Comparison of ENCODE assay signal across 8 mouse cellular contexts in the genomic region with DNA sequence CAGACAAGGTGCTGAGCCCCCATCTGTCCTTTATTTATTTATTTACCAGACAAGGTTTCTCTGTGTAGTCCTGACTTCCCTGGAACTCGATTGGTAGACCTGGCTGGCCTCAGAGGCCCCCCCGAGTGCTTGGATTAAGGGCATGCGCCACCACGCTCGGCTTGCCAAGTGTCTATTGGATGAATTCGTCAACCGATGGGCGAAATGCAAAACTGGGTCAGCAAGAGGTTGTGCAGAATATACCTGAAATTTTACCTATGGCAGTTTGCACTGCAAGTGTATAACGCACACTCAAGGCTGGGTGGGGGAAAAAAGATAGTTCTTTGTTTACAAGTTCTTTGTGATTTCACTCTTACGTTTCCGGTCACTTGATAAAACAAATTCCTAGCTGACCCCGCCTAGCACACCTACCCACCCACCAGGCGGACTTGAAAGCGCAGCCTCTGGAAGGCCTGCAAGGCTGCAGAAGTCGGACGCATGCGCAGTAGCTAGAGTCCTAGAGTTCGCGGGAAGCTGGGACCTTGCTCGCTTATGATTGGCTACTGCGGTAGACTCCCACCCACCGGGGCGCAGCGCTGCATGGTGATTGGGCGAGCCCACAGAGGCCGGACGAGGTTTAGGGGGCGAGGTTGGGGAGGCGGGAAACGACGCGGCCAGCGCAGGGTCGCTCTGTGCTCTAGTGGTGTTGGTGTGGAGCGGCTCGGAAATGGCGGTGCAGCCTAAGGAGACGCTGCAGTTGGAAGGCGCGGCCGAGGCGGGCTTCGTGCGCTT. TPM values are rescaled to one million over a fixed set of nuclear protein-coding genes. Genes with fewer than 3 reads are reported as not detected.
DNase-seq lines count a peak whose midpoint lies in the region; ATAC-seq and TF ChIP-seq lines count a peak whose summit lies in the region.

A gene (plus strand): TSS at position 441 of the 771 bp plus-strand sequence.

- DNase-seq in CD8-positive naive resting alpha-beta T cell, adult 2 months (ENCODE audit: low read depth in 2 of 2, low spot score in 2 of 2): peak; percentile 92 to 96
- peak; percentile 98 for DNase-seq in c-Kit-positive CD71-negative TER-119-negative erythroid progenitor cells, embryonic 14.5 days (ENCODE audit: low read depth)
- DNase-seq in forebrain, embryonic 10.5 days (ENCODE audit: extremely low spot score, low spot score): peak; percentile 99
- peak; percentile 99 for DNase-seq in kidney, postnatal 25 days
- DNase-seq in liver, embryonic 14.5 days (ENCODE audit: low read depth in 3 of 3, low spot score in 3 of 3): peak; percentile 95 to 96 (median 95)
- peak; percentile 99 for DNase-seq in neural tube, embryonic 11.5 days (ENCODE audit: low spot score)
- DNase-seq in stomach, postnatal 0 days (ENCODE audit: low spot score): peak; percentile 97

- peak within 1 kb of the TSS; percentile 94 for H3K27ac ChIP-seq in forebrain, embryonic 10.5 days
- peak within 1 kb of the TSS; percentile 86 for H3K27ac ChIP-seq in heart, embryonic 15.5 days
- H3K27ac ChIP-seq in liver, embryonic 14.5 days: peak within 1 kb of the TSS; percentile 48; the same call in 1 of the 2 replicates
- H3K27ac ChIP-seq in neural tube, embryonic 11.5 days (ENCODE audit: low read depth, low read length): peak within 1 kb of the TSS; percentile 79
- H3K27ac ChIP-seq in stomach, postnatal 0 days (replicated peaks): peak within 1 kb of the TSS; percentile 80

- peak; percentile 99 for ATAC-seq in heart, embryonic 15.5 days (replicated peaks; ENCODE audit: insufficient number of reproducible peaks, insufficient read depth, low FRiP score, low read depth)
- peak; percentile 97 for ATAC-seq in liver, embryonic 14.5 days (ENCODE audit: insufficient read depth)
- ATAC-seq in neural tube, embryonic 11.5 days (ENCODE audit: insufficient read depth, low FRiP score, low TSS enrichment): peak; percentile 100
- ATAC-seq in stomach, postnatal 0 days (ENCODE audit: low FRiP score, low TSS enrichment): peak; percentile 97

- peaks cover 31% of the 10 kb centered on the region for H3K36me3 ChIP-seq in forebrain, embryonic 10.5 days (replicated peaks)
- no peaks in the 10 kb centered on the region for H3K36me3 ChIP-seq in heart, embryonic 15.5 days
- H3K36me3 ChIP-seq in liver, embryonic 14.5 days (replicated peaks; ENCODE audit: control insufficient read depth, insufficient read depth, low read depth): no peaks in the 10 kb centered on the region
- no peaks in the 10 kb centered on the region for H3K36me3 ChIP-seq in neural tube, embryonic 11.5 days (ENCODE audit: control insufficient read depth, insufficient read depth, low read length)
- H3K36me3 ChIP-seq in stomach, postnatal 0 days (ENCODE audit: control insufficient read depth, insufficient read depth, low read length): no peaks in the 10 kb centered on the region

- WGBS in forebrain, embryonic 10.5 days: under 1% methylated on average over 44 of the region's 44 CpGs
- WGBS in heart, embryonic 15.5 days: under 1% methylated on average over 44 of the region's 44 CpGs
- WGBS in liver, embryonic 14.5 days (ENCODE audit: insufficient replicate concordance): under 1% methylated on average over 44 of the region's 44 CpGs
- under 1% methylated on average over 43 of the region's 44 CpGs for WGBS in neural tube, embryonic 11.5 days
- WGBS in stomach, postnatal 0 days: under 1% methylated on average over 44 of the region's 44 CpGs

- TF ChIP-seq EP300 in liver, embryonic 14.5 days (IDR thresholded peaks at IDR 0.05; ENCODE audit: low read depth): no peak
- TF ChIP-seq EP300 in stomach, postnatal 0 days (optimal IDR thresholded peaks at IDR 0.05): no peak

- no peaks in the 10 kb centered on the region for H3K27me3 ChIP-seq in forebrain, embryonic 10.5 days (ENCODE audit: poor library complexity, severe bottlenecking)
- H3K27me3 ChIP-seq in heart, embryonic 15.5 days: no peaks in the 10 kb centered on the region
- no peaks in the 10 kb centered on the region for H3K27me3 ChIP-seq in liver, embryonic 14.5 days (ENCODE audit: control insufficient read depth, insufficient read depth, low read length)
- no peaks in the 10 kb centered on the region for H3K27me3 ChIP-seq in neural tube, embryonic 11.5 days (ENCODE audit: control insufficient read depth, insufficient read depth, low read length)
- no peaks in the 10 kb centered on the region for H3K27me3 ChIP-seq in stomach, postnatal 0 days (ENCODE audit: control insufficient read depth, insufficient read depth, low read length)

- peak within 1 kb of the TSS; percentile 91 for H3K4me2 ChIP-seq in heart, embryonic 15.5 days
- H3K4me2 ChIP-seq in liver, embryonic 14.5 days (ENCODE audit: low read depth): peak within 1 kb of the TSS; percentile 93
- peak within 1 kb of the TSS; percentile 82 for H3K4me2 ChIP-seq in neural tube, embryonic 11.5 days (ENCODE audit: low read depth)
- H3K4me2 ChIP-seq in stomach, postnatal 0 days (replicated peaks; ENCODE audit: low read depth): peak within 1 kb of the TSS; percentile 85

- H3K9ac ChIP-seq in heart, embryonic 15.5 days: peak within 1 kb of the TSS; percentile 86
- peak within 1 kb of the TSS; percentile 85 for H3K9ac ChIP-seq in liver, embryonic 14.5 days (replicated peaks)
- H3K9ac ChIP-seq in neural tube, embryonic 11.5 days (ENCODE audit: low read length): peak within 1 kb of the TSS; percentile 91
- H3K9ac ChIP-seq in stomach, postnatal 0 days (ENCODE audit: low read length): peak within 1 kb of the TSS; percentile 77

- no peaks in the 10 kb centered on the region; the same call in 1 of the 2 replicates for H3K9me3 ChIP-seq in forebrain, embryonic 10.5 days
- H3K9me3 ChIP-seq in heart, embryonic 15.5 days (replicated peaks): no peaks in the 10 kb centered on the region
- H3K9me3 ChIP-seq in liver, embryonic 14.5 days (ENCODE audit: control insufficient read depth, low read length): no peaks in the 10 kb centered on the region
- H3K9me3 ChIP-seq in neural tube, embryonic 11.5 days (ENCODE audit: control insufficient read depth, low read length): no peaks in the 10 kb centered on the region
- H3K9me3 ChIP-seq in stomach, postnatal 0 days (ENCODE audit: control insufficient read depth, low read length): no peaks in the 10 kb centered on the region

- H3K4me3 ChIP-seq in forebrain, embryonic 10.5 days: peak within 1 kb of the TSS; percentile 87
- peak within 1 kb of the TSS; percentile 97 for H3K4me3 ChIP-seq in heart, embryonic 15.5 days
- peak within 1 kb of the TSS; percentile 80 to 98 for H3K4me3 ChIP-seq in liver, embryonic 14.5 days (ENCODE audit: insufficient read depth in 1 of 2, low read depth in 2 of 2, low read length in 2 of 2)
- peak within 1 kb of the TSS; percentile 85 for H3K4me3 ChIP-seq in neural tube, embryonic 11.5 days (ENCODE audit: low read depth, low read length)
- peak within 1 kb of the TSS; percentile 91 for H3K4me3 ChIP-seq in stomach, postnatal 0 days (ENCODE audit: low read depth, low read length)

- H3K4me1 ChIP-seq in forebrain, embryonic 10.5 days: peaks cover 31% of the 10 kb centered on the region
- H3K4me1 ChIP-seq in heart, embryonic 15.5 days (replicated peaks): peaks cover 21% of the 10 kb centered on the region
- H3K4me1 ChIP-seq in liver, embryonic 14.5 days (replicated peaks; ENCODE audit: control insufficient read depth in 2 of 2, insufficient read depth in 2 of 2, low read length in 1 of 2): peaks cover 0 to 16% of the 10 kb centered on the region in 2 experiments; a peak in 3 of 4 replicates
- no peaks in the 10 kb centered on the region; the same call in 1 of the 2 replicates for H3K4me1 ChIP-seq in neural tube, embryonic 11.5 days (ENCODE audit: control insufficient read depth, insufficient read depth, low read length)
- H3K4me1 ChIP-seq in stomach, postnatal 0 days (replicated peaks; ENCODE audit: control insufficient read depth, insufficient read depth): no peaks in the 10 kb centered on the region

- peak; percentile 6; the same call in 1 of the 2 replicates for TF ChIP-seq CTCF in liver, embryonic 14.5 days (IDR thresholded peaks at IDR 0.05; ENCODE audit: low read depth)
- TF ChIP-seq CTCF in stomach, postnatal 0 days (IDR thresholded peaks at IDR 0.05; ENCODE audit: low read depth): peak; percentile 16; the same call in 1 of the 2 replicates

RNA-seq across cellular contexts. Expression of the gene that starts here (rescaled TPM):
- polyA plus RNA-seq in forebrain, embryonic 10.5 days (2016; fragmentation: Nextera tagmentation; extraction: Ambion mirVana): 146 and 150 TPM in 2 replicates
- polyA plus RNA-seq in heart, embryonic 15.5 days (2015; fragmentation: Nextera tagmentation; extraction: Ambion mirVana): 31.8 and 39.2 TPM in 2 replicates
- polyA plus RNA-seq in liver, embryonic 14.5 days (2012; rRNA removed): 8.5 and 14.5 TPM in 2 replicates
- polyA plus RNA-seq in liver, embryonic 14.5 days (2014; fragmentation: Nextera tagmentation; extraction: Ambion mirVana): 18.4 and 21.8 TPM in 2 replicates
- polyA plus RNA-seq in neural tube, embryonic 11.5 days (2014; fragmentation: Nextera tagmentation; extraction: Ambion mirVana): 79.5 and 81.1 TPM in 2 replicates
- 21.6 and 22.7 TPM in 2 replicates for polyA plus RNA-seq in stomach, postnatal 0 days (2015; fragmentation: Nextera tagmentation; extraction: Ambion mirVana)

Comparison
In these comparisons a context has a peak if more than half of its experiments do, and no peak if none do; other contexts are left out.
1. Peak in every context shown above with its lines: DNase-seq, ATAC-seq, H3K4me3 ChIP-seq and H3K27ac ChIP-seq.